Mouse (Mus musculus) skeletal muscle tissue, adult 2 months (tissue): ENCODE data around the gene Tmco1.
A peak's percentile ranks its signal among the peaks of the same experiment; 100 is the strongest.

Experiments
- DNase-seq: peaks from one replicate; pipeline ENCODE4 v3.0.0-alpha.2; 2012; ENCODE audit warnings: low read depth, low spot score

The Tmco1 gene

GRCm38 (mm10) chr1:167283441-167284257 lies 24.5 kb upstream of the Tmco1 start:
- DNase-seq, result no peak

GRCm38 (mm10) chr1:167284258-167284836 lies 23.8 kb upstream of the Tmco1 start:
- no peak for DNase-seq

GRCm38 (mm10) chr1:167284837-167285319 lies 23.3 kb upstream of the Tmco1 start:
- DNase-seq, result peak; percentile 64

GRCm38 (mm10) chr1:167285320-167285355 lies 23.0 kb upstream of the Tmco1 start, which contains the start of gene Uck2:
TSS of gene Uck2 (minus strand) at chr1:167285320.
- no peak for DNase-seq

- no peak for DNase-seq
Observed at GRCm38 (mm10) chr1:167285356-167285755, 22.8 kb upstream of the Tmco1 start.

- no peak for DNase-seq
Observed at GRCm38 (mm10) chr1:167287156-167287555, 21.0 kb upstream of the Tmco1 start.

- no peak for DNase-seq
Observed at GRCm38 (mm10) chr1:167288665-167289538, 19.3 kb upstream of the Tmco1 start.

GRCm38 (mm10) chr1:167289567-167290262 lies 18.5 kb upstream of the Tmco1 start:
- no peak for DNase-seq

GRCm38 (mm10) chr1:167290263-167290592 lies 17.9 kb upstream of the Tmco1 start:
- no peak for DNase-seq

GRCm38 (mm10) chr1:167291610-167292009 lies 16.6 kb upstream of the Tmco1 start:
- DNase-seq, result no peak

- peak; percentile 36 for DNase-seq
Observed at GRCm38 (mm10) chr1:167292447-167292846, 15.7 kb upstream of the Tmco1 start.

- no peak for DNase-seq
Observed at GRCm38 (mm10) chr1:167295679-167296402, 12.3 kb upstream of the Tmco1 start.

GRCm38 (mm10) chr1:167300122-167300521 lies 8.1 kb upstream of the Tmco1 start:
- DNase-seq, result no peak

- no peak for DNase-seq
Observed at GRCm38 (mm10) chr1:167305501-167306137, 2.6 kb upstream of the Tmco1 start.

GRCm38 (mm10) chr1:167306451-167307240 lies 1.5 kb upstream of the Tmco1 start:
- no peak for DNase-seq

GRCm38 (mm10) chr1:167307674-167308073 lies 504 bp upstream of the Tmco1 start:
- DNase-seq, result no peak

GRCm38 (mm10) chr1:167312367-167312766 lies 4.2 kb downstream of the Tmco1 start:
- no peak for DNase-seq

- DNase-seq, result no peak
Observed at GRCm38 (mm10) chr1:167313220-167313619, 5.0 kb downstream of the Tmco1 start.

- DNase-seq, result no peak
Observed at GRCm38 (mm10) chr1:167321691-167322090, 13.5 kb downstream of the Tmco1 start.

- no peak for DNase-seq
Observed at GRCm38 (mm10) chr1:167328776-167329175, 20.6 kb downstream of the Tmco1 start.
